Mouse (Mus musculus): ENCODE results near the gene Cmah. TPM values are rescaled to one million over a fixed set of nuclear protein-coding genes. Genes with fewer than 3 reads are reported as not detected.
"Not testable (repeated sequence)": the region's sequence is repeated elsewhere in the genome, so short reads cannot be mapped to it uniquely, and the experiment has no call there.

The Cmah gene
- polyA plus RNA-seq, 1 experiment from 2014 or later = 0.11 TPM

GRCm38 (mm10) chr13:24397181-24397580, 70.0 kb downstream of the Cmah start:
- Histone ChIP-seq H3K4me3 (no peak overlapping the region), H3K27ac (replicated peaks) (no peak overlapping the region), H3K9ac (replicated peaks) (no peak overlapping the region), H3K27me3 (no peaks in the 10 kb centered on the region), H3K9me3 (no peaks in the 10 kb centered on the region), H3K36me3 (no peaks in the 10 kb centered on the region), H3K4me1 (peaks cover 10% of the 10 kb centered on the region), H3K4me2 (replicated peaks) (no peak overlapping the region)
- no peak for ATAC-seq (replicated peaks)
- 92% methylated on average over 3 of the region's 3 CpGs for WGBS

- H3K9ac ChIP-seq (replicated peaks) = no peak overlapping the region
These were observed 71.3 kb downstream of the Cmah start for GRCm38 (mm10) chr13:24398488-24398887.

GRCm38 (mm10) chr13:24401821-24402220, 74.6 kb downstream of the Cmah start:
- H3K4me2 ChIP-seq (replicated peaks) = peak overlapping the region; percentile 14; the same call in 1 of the 2 replicates
- not testable (repeated sequence) for H3K9me3 ChIP-seq
- WGBS = 21% methylated on average over 11 of the region's 11 CpGs

More at GRCm38 (mm10) chr13:24398488-24398887, 71.3 kb downstream of the Cmah start:
- Histone ChIP-seq H3K4me1 (peaks cover 3% of the 10 kb centered on the region; the same call in 1 of the 2 replicates), H3K27me3 (no peaks in the 10 kb centered on the region), H3K27ac (replicated peaks) (no peak overlapping the region), H3K4me2 (replicated peaks) (no peak overlapping the region), H3K9me3 (no peaks in the 10 kb centered on the region), H3K4me3 (no peak overlapping the region), H3K36me3 (no peaks in the 10 kb centered on the region)
- 87% methylated on average over 3 of the region's 3 CpGs for WGBS
- no peak for ATAC-seq (replicated peaks)

GRCm38 (mm10) chr13:24403054-24403453, 75.8 kb downstream of the Cmah start:
- Histone ChIP-seq H3K4me2 (replicated peaks) (no peak overlapping the region), H3K9me3 (no peaks in the 10 kb centered on the region), H3K27me3 (no peaks in the 10 kb centered on the region), H3K4me3 (no peak overlapping the region), H3K4me1 (no peaks in the 10 kb centered on the region), H3K36me3 (no peaks in the 10 kb centered on the region), H3K9ac (replicated peaks) (no peak overlapping the region), H3K27ac (replicated peaks) (no peak overlapping the region)
- ATAC-seq (replicated peaks) = no peak

More at GRCm38 (mm10) chr13:24401821-24402220, 74.6 kb downstream of the Cmah start:
- H3K27ac ChIP-seq (replicated peaks); H3K36me3 ChIP-seq; H3K4me3 ChIP-seq; H3K4me1 ChIP-seq; ATAC-seq (replicated peaks); H3K27me3 ChIP-seq; H3K9ac ChIP-seq (replicated peaks): not testable (repeated sequence)

- Histone ChIP-seq H3K9me3 (no peaks in the 10 kb centered on the region), H3K4me3 (no peak overlapping the region), H3K27me3 (no peaks in the 10 kb centered on the region), H3K4me1 (no peaks in the 10 kb centered on the region), H3K27ac (replicated peaks) (no peak overlapping the region), H3K4me2 (replicated peaks) (no peak overlapping the region), H3K9ac (replicated peaks) (no peak overlapping the region), H3K36me3 (no peaks in the 10 kb centered on the region)
- WGBS = 89% methylated on average over 2 of the region's 2 CpGs
- ATAC-seq (replicated peaks) = no peak
These were observed 79.6 kb downstream of the Cmah start for GRCm38 (mm10) chr13:24406847-24407246.

- Histone ChIP-seq H3K9me3 (no peaks in the 10 kb centered on the region), H3K4me2 (replicated peaks) (no peak overlapping the region), H3K9ac (replicated peaks) (no peak overlapping the region), H3K36me3 (no peaks in the 10 kb centered on the region), H3K27me3 (no peaks in the 10 kb centered on the region), H3K4me1 (no peaks in the 10 kb centered on the region; the same call in 1 of the 2 replicates), H3K4me3 (no peak overlapping the region), H3K27ac (replicated peaks) (no peak overlapping the region)
- ATAC-seq (replicated peaks) = no peak
- WGBS = 61% methylated on average over 4 of the region's 4 CpGs
These were observed 87.5 kb downstream of the Cmah start for GRCm38 (mm10) chr13:24414635-24415206.

GRCm38 (mm10) chr13:24415506-24416206, 88.5 kb downstream of the Cmah start:
- Histone ChIP-seq H3K9me3 (no peaks in the 10 kb centered on the region), H3K4me3 (no peak overlapping the region), H3K27ac (replicated peaks) (no peak overlapping the region), H3K36me3 (no peaks in the 10 kb centered on the region), H3K9ac (replicated peaks) (no peak overlapping the region), H3K27me3 (no peaks in the 10 kb centered on the region), H3K4me2 (replicated peaks) (no peak overlapping the region), H3K4me1 (no peaks in the 10 kb centered on the region; the same call in 1 of the 2 replicates)
- no peak for ATAC-seq (replicated peaks)
- 87% methylated on average over 13 of the region's 13 CpGs for WGBS

- H3K27ac ChIP-seq (replicated peaks) = no peak overlapping the region
- no peak for ATAC-seq (replicated peaks)
- 39% methylated on average over 4 of the region's 4 CpGs for WGBS
- no peaks in the 10 kb centered on the region for H3K9me3 ChIP-seq
- no peaks in the 10 kb centered on the region for H3K36me3 ChIP-seq
- H3K4me1 ChIP-seq = no peaks in the 10 kb centered on the region; the same call in 1 of the 2 replicates
- no peak overlapping the region for H3K4me3 ChIP-seq
- no peak overlapping the region for H3K4me2 ChIP-seq (replicated peaks)
- no peak overlapping the region for H3K9ac ChIP-seq (replicated peaks)
- H3K27me3 ChIP-seq = no peaks in the 10 kb centered on the region
These were observed 89.2 kb downstream of the Cmah start for GRCm38 (mm10) chr13:24416409-24416808.

- WGBS = 22% methylated on average over 1 of the region's 1 CpGs
- H3K4me3 ChIP-seq = no peak overlapping the region
- H3K27me3 ChIP-seq = no peaks in the 10 kb centered on the region
- H3K4me2 ChIP-seq (replicated peaks) = no peak overlapping the region
- no peak overlapping the region for H3K9ac ChIP-seq (replicated peaks)
- no peak for ATAC-seq (replicated peaks)
- H3K27ac ChIP-seq (replicated peaks) = no peak overlapping the region
- H3K9me3 ChIP-seq = no peaks in the 10 kb centered on the region
- H3K4me1 ChIP-seq = no peaks in the 10 kb centered on the region; the same call in 1 of the 2 replicates
- no peaks in the 10 kb centered on the region for H3K36me3 ChIP-seq
These were observed 90.8 kb downstream of the Cmah start for GRCm38 (mm10) chr13:24418024-24418423.

GRCm38 (mm10) chr13:24418814-24419213, 91.6 kb downstream of the Cmah start:
- Histone ChIP-seq H3K9ac (replicated peaks) (no peak overlapping the region), H3K4me2 (replicated peaks) (no peak overlapping the region), H3K4me1 (no peaks in the 10 kb centered on the region; the same call in 1 of the 2 replicates), H3K36me3 (no peaks in the 10 kb centered on the region), H3K27me3 (no peaks in the 10 kb centered on the region), H3K27ac (replicated peaks) (no peak overlapping the region), H3K4me3 (no peak overlapping the region), H3K9me3 (no peaks in the 10 kb centered on the region)
- no peak for ATAC-seq (replicated peaks)
- 83% methylated on average over 4 of the region's 4 CpGs for WGBS

- 80% methylated on average over 13 of the region's 13 CpGs for WGBS
These were observed 92.5 kb downstream of the Cmah start for GRCm38 (mm10) chr13:24419560-24420250.

GRCm38 (mm10) chr13:24421987-24422386, 94.8 kb downstream of the Cmah start:
- 51% methylated on average over 3 of the region's 3 CpGs for WGBS
- Histone ChIP-seq H3K27me3 (no peaks in the 10 kb centered on the region), H3K27ac (replicated peaks) (no peak overlapping the region), H3K36me3 (no peaks in the 10 kb centered on the region), H3K4me1 (no peaks in the 10 kb centered on the region), H3K9me3 (no peaks in the 10 kb centered on the region), H3K9ac (replicated peaks) (no peak overlapping the region), H3K4me2 (replicated peaks) (no peak overlapping the region), H3K4me3 (no peak overlapping the region)
- ATAC-seq (replicated peaks) = no peak

More at GRCm38 (mm10) chr13:24419560-24420250, 92.5 kb downstream of the Cmah start:
- no peaks in the 10 kb centered on the region for H3K36me3 ChIP-seq
- no peak overlapping the region for H3K4me3 ChIP-seq
- H3K4me1 ChIP-seq = no peaks in the 10 kb centered on the region; the same call in 1 of the 2 replicates
- ATAC-seq (replicated peaks) = no peak
- H3K9me3 ChIP-seq = no peaks in the 10 kb centered on the region
- H3K9ac ChIP-seq (replicated peaks) = no peak overlapping the region
- no peaks in the 10 kb centered on the region for H3K27me3 ChIP-seq
- H3K27ac ChIP-seq (replicated peaks) = no peak overlapping the region
- no peak overlapping the region for H3K4me2 ChIP-seq (replicated peaks)

All from forebrain, embryonic 15.5 days (tissue).